Mouse (Mus musculus) spleen, postnatal 0 days (tissue): ENCODE measurements around the gene Eepd1. TPM values are rescaled to one million over a fixed set of nuclear protein-coding genes. Genes with fewer than 3 reads are reported as not detected.

ENCODE experiments used
- polyA plus RNA-seq: library from polyadenylated mRNA; unstranded; fragments of >200 nt; fragmentation: Nextera tagmentation; extraction: Ambion mirVana; gene quantifications from 2 replicates; pipeline ENCODE4 v1.2.1, GENCODE M21; 2015

Eepd1 gene
- 2.5 and 3.7 TPM in 2 replicates for polyA plus RNA-seq

GRCm38 (mm10) chr9:25481344-25482095, at the start of gene Eepd1:
TSS of gene Eepd1 (plus strand) at chr9:25481547.

Other genes with a start within 250 kb of the Eepd1 start
- gene Sept7, start 229.1 kb upstream of the Eepd1 start, polyA plus RNA-seq = 150 and 157 TPM in 2 replicates